Mouse (Mus musculus): Measurements from ENCODE around the gene Glb1l. TPM values are rescaled to one million over a fixed set of nuclear protein-coding genes. Genes with fewer than 3 reads are reported as not detected.
A peak's percentile ranks its signal among the peaks of the same experiment; 100 is the strongest.

The Glb1l gene
- polyA plus RNA-seq, 1 experiment from 2014 or later = 14.7 TPM

DNA sequence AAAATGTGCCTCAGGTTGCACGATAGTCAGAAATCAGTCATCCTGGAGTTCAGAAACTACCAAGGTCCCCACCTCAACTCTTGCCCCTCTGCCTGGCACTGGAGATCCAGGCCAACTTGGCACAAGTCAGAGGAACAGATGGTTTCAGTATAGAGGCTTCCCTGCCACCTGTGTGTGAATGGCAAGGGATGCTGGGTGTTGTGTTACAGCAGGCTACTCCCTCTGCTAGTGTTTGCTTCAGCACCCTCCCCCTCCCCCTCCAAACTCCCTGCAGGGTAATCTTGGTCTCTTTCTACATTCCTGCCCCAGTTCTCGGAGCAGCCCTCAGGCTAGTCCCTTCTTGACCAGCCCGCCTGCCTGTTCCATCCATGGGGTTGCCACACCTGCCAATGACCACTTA lies 39.9 kb upstream of the Glb1l start:
- H3K4me3 ChIP-seq (ENCODE audit: low read depth, low read length) = no peak overlapping the region
- H3K4me1 ChIP-seq (ENCODE audit: control insufficient read depth, insufficient read depth, low read length) = peaks cover 2% of the 10 kb centered on the region; the same call in 1 of the 2 replicates
- H3K36me3 ChIP-seq (ENCODE audit: control insufficient read depth, insufficient read depth, low read length) = no peaks in the 10 kb centered on the region
- no peak for DNase-seq (ENCODE audit: low spot score)
- H3K9me3 ChIP-seq (ENCODE audit: control insufficient read depth, low read length) = no peaks in the 10 kb centered on the region
- 48% methylated on average over 3 of the region's 3 CpGs for WGBS
- H3K27me3 ChIP-seq (ENCODE audit: control insufficient read depth, insufficient read depth, low read length) = no peaks in the 10 kb centered on the region
- H3K9ac ChIP-seq (ENCODE audit: low read length) = no peak overlapping the region
- no peak overlapping the region for H3K4me2 ChIP-seq (ENCODE audit: low read depth)
- no peak overlapping the region for H3K27ac ChIP-seq (ENCODE audit: low read depth, low read length)
- no peak for ATAC-seq (ENCODE audit: insufficient read depth, low FRiP score, low TSS enrichment)

DNA sequence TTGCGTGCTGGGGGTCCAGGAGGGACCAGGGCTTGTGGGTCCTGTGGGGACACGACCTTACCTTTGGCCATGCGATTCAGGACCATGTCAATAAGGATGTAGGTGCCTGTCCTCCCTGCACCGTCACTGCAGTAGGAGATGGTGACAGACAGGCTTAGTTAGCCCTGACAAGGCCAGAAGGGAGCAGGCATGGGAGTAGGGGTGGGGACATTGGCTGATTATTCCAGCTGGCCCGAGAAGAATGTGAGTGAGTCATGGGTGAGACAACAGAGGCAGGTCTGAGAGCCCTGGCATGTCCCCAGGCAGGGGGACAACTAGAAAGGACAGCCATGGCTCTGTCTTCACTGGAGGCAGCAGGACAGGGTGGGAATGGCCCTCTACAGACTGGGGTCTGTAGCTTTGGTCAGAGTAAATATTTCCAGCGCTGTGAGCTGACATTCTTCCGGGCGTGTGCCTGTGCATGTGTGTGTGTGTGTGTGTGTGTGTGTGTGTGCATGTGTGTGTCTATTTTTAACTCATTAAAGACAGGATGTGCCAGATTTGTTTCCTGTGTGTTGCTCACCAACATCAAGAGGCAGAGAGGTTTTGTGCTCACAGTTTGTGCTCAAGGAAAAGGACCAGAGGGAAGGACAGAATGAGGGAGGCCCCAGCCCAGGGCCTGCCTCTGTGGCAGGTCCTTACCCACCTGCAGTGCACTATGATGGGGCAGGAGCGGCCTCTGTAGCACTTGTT lies 37.6 kb upstream of the Glb1l start:
- Histone ChIP-seq H3K9ac (ENCODE audit: low read length) (no peak overlapping the region), H3K36me3 (ENCODE audit: control insufficient read depth, insufficient read depth, low read length) (no peaks in the 10 kb centered on the region), H3K27me3 (ENCODE audit: control insufficient read depth, insufficient read depth, low read length) (no peaks in the 10 kb centered on the region), H3K4me1 (ENCODE audit: control insufficient read depth, insufficient read depth, low read length) (peaks cover 2% of the 10 kb centered on the region; the same call in 1 of the 2 replicates), H3K4me3 (ENCODE audit: low read depth, low read length) (no peak overlapping the region), H3K4me2 (ENCODE audit: low read depth) (no peak overlapping the region), H3K27ac (ENCODE audit: low read depth, low read length) (no peak overlapping the region), H3K9me3 (ENCODE audit: control insufficient read depth, low read length) (no peaks in the 10 kb centered on the region)
- DNase-seq (ENCODE audit: low spot score) = no peak
- 60% methylated on average over 9 of the region's 9 CpGs for WGBS
- no peak for ATAC-seq (ENCODE audit: insufficient read depth, low FRiP score, low TSS enrichment)

DNA sequence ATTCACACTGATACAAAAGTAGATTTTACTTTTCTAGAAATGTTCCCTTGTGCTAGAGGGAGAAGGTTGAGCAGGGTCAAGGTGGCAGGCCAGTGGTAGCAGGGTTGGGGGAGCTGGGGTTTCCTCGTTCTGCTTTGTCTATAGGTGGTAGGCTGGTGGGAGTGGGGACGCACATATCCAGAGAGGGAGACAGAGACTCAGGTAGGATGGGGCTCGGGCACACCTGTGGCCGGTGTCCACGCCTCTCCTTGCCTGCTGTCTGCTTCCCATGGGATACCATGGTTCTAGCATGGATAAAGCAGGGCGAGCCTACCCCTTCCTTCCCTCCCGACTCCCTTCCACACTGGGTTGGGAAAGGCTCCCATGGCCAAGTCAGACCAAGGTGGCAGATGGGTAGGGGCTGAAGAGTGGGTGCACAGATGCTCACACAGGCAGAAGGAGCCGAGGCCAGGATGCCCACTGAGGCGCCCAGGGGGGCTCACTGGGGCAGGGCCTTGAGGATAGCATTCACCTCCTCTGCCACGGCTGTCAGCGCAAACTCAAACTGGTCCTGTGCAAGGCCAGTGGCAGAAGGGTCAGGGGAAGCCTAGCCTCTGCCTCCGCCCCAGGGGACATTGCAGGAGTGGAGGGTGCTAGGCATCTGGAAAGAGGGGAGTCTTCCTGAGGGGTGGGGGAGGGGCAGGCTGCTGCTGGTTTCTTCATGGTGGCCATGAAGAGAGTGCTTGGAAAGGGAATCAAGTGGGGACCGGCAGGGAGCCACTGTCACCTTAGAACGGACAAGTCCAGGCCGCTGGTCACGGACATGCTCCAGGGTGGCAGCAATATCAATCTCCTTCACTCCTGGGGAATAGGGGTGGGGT lies 36.7 kb upstream of the Glb1l start:
- peaks cover 2% of the 10 kb centered on the region; the same call in 1 of the 2 replicates for H3K4me1 ChIP-seq (ENCODE audit: control insufficient read depth, insufficient read depth, low read length)
- no peaks in the 10 kb centered on the region for H3K27me3 ChIP-seq (ENCODE audit: control insufficient read depth, insufficient read depth, low read length)
- H3K4me3 ChIP-seq (ENCODE audit: low read depth, low read length) = no peak overlapping the region
- no peak overlapping the region for H3K27ac ChIP-seq (ENCODE audit: low read depth, low read length)
- WGBS = 83% methylated on average over 16 of the region's 16 CpGs
- DNase-seq (ENCODE audit: low spot score) = no peak
- H3K4me2 ChIP-seq (ENCODE audit: low read depth) = no peak overlapping the region
- H3K9ac ChIP-seq (ENCODE audit: low read length) = no peak overlapping the region
- ATAC-seq (ENCODE audit: insufficient read depth, low FRiP score, low TSS enrichment) = no peak
- no peaks in the 10 kb centered on the region for H3K9me3 ChIP-seq (ENCODE audit: control insufficient read depth, low read length)
- H3K36me3 ChIP-seq (ENCODE audit: control insufficient read depth, insufficient read depth, low read length) = no peaks in the 10 kb centered on the region

DNA sequence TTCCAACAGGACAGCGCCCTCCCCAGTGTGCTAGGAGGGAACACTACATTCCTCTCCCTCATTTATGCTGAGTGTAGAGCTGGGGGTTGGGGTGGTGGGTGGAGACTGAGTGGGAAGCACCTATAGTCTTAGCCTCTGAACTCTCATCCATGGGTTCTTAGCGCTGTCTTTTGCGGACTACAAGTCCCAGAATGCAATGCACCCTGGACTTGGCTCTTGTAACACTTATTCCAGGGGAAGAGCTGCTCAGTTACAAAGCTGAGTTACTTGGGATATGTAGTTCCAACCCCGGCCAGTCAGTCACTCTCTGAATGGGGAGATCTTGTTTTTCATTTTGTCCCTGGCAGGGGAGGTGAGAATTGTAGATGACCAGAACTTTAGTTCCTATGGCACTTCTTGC lies 34.2 kb upstream of the Glb1l start:
- peak; percentile 62 for DNase-seq (ENCODE audit: low spot score)
- H3K36me3 ChIP-seq (ENCODE audit: control insufficient read depth, insufficient read depth, low read length) = no peaks in the 10 kb centered on the region
- no peaks in the 10 kb centered on the region for H3K4me1 ChIP-seq (ENCODE audit: control insufficient read depth, insufficient read depth, low read length)
- H3K27ac ChIP-seq (ENCODE audit: low read depth, low read length) = no peak overlapping the region
- no peak overlapping the region for H3K9ac ChIP-seq (ENCODE audit: low read length)
- H3K27me3 ChIP-seq (ENCODE audit: control insufficient read depth, insufficient read depth, low read length) = no peaks in the 10 kb centered on the region
- WGBS = 14% methylated on average over 4 of the region's 4 CpGs
- no peaks in the 10 kb centered on the region for H3K9me3 ChIP-seq (ENCODE audit: control insufficient read depth, low read length)
- H3K4me3 ChIP-seq (ENCODE audit: low read depth, low read length) = no peak overlapping the region
- ATAC-seq (ENCODE audit: insufficient read depth, low FRiP score, low TSS enrichment) = peak; percentile 46; the same call in 1 of the 2 replicates
- H3K4me2 ChIP-seq (ENCODE audit: low read depth) = no peak overlapping the region

DNA sequence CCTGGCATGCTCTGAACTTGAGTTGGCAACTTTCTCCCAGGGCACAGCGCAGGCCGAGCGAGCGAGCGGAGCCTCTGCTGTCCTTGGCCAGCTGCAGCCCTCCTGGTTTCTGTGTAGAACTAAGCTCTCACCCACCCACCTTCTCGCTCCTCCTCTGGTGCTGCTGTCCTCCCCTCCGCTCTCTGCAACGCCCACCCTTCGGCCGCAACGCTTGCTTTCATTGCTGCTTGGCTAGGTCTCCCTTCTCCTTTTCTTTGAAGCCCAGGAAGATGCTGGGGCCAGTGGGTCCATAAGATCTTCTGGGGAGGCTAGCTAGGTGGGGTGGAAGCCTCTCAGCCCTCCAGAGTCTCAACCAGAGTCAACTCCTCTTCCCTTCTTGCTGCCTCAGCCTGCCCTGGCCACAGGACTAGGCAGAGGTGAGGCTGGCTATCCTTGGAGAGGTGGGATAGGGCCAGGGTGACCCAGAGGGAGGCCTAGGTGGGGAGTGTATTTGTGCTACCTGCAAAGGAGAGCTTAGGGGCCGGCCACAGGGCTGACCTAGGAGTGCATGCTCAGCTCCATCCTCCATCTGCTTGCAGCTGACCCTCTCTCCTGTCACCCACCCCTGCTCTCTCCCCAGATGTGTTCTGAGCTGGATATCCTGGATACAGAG lies 33.7 kb upstream of the Glb1l start:
- Histone ChIP-seq H3K4me3 (ENCODE audit: low read depth, low read length) (no peak overlapping the region), H3K4me1 (ENCODE audit: control insufficient read depth, insufficient read depth, low read length) (no peaks in the 10 kb centered on the region), H3K9me3 (ENCODE audit: control insufficient read depth, low read length) (no peaks in the 10 kb centered on the region), H3K4me2 (ENCODE audit: low read depth) (no peak overlapping the region), H3K27ac (ENCODE audit: low read depth, low read length) (no peak overlapping the region), H3K36me3 (ENCODE audit: control insufficient read depth, insufficient read depth, low read length) (no peaks in the 10 kb centered on the region), H3K9ac (ENCODE audit: low read length) (no peak overlapping the region), H3K27me3 (ENCODE audit: control insufficient read depth, insufficient read depth, low read length) (no peaks in the 10 kb centered on the region)
- WGBS = 84% methylated on average over 12 of the region's 12 CpGs
- ATAC-seq (ENCODE audit: insufficient read depth, low FRiP score, low TSS enrichment) = 0 out of 2 replicates have a peak, but pooled peaks have one; percentile 11
- no peak for DNase-seq (ENCODE audit: low spot score)

DNA sequence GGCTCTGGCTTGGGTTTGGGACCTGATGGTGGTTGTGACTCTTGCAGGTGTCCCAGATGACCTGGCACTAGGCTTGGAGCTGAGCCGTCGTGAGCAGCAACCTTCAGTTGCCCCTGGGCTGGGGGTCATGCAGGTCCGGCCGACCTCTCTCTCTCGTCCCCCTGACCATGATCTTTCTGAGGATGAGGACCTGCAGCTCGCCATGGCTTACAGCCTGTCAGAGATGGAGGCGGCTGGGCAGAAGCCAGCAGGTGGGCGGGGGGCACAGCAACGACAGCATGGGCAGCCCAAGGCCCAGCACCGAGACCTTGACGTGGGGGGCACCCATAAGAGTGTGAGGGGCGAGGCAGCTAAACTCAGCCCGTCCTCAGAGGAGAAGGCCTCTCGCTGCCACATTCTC lies 32.8 kb upstream of the Glb1l start:
- no peak overlapping the region for H3K9ac ChIP-seq (ENCODE audit: low read length)
- H3K4me3 ChIP-seq (ENCODE audit: low read depth, low read length) = no peak overlapping the region
- no peaks in the 10 kb centered on the region for H3K4me1 ChIP-seq (ENCODE audit: control insufficient read depth, insufficient read depth, low read length)
- H3K27me3 ChIP-seq (ENCODE audit: control insufficient read depth, insufficient read depth, low read length) = no peaks in the 10 kb centered on the region
- DNase-seq (ENCODE audit: low spot score) (no peak), ATAC-seq (ENCODE audit: insufficient read depth, low FRiP score, low TSS enrichment) (no peak)
- no peak overlapping the region for H3K4me2 ChIP-seq (ENCODE audit: low read depth)
- no peaks in the 10 kb centered on the region for H3K9me3 ChIP-seq (ENCODE audit: control insufficient read depth, low read length)
- WGBS = 92% methylated on average over 14 of the region's 14 CpGs
- H3K27ac ChIP-seq (ENCODE audit: low read depth, low read length) = no peak overlapping the region
- H3K36me3 ChIP-seq (ENCODE audit: control insufficient read depth, insufficient read depth, low read length) = no peaks in the 10 kb centered on the region

DNA sequence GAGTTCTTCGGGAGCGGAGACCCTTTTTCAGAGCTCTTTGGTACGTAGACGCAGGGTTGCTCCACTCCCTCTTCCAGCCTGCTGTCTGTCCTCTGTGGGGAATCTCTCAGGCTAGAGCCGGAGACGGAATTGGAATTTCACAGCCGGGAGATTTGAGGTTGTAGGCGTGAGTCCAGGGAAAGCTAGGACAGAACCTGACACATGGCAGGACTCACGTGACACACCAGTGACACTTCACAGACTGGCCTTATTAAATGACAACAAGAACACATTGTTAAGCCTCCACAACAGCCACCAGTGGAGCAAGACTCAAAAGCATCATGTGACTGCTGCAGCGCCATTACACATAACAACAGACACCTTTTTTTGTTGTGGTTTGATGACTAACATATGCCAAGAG lies 29.0 kb upstream of the Glb1l start:
- ATAC-seq (ENCODE audit: insufficient read depth, low FRiP score, low TSS enrichment) (no peak), DNase-seq (ENCODE audit: low spot score) (no peak)
- Histone ChIP-seq H3K4me3 (ENCODE audit: low read depth, low read length) (no peak overlapping the region), H3K4me2 (ENCODE audit: low read depth) (no peak overlapping the region), H3K9ac (ENCODE audit: low read length) (no peak overlapping the region), H3K36me3 (ENCODE audit: control insufficient read depth, insufficient read depth, low read length) (no peaks in the 10 kb centered on the region), H3K27me3 (ENCODE audit: control insufficient read depth, insufficient read depth, low read length) (no peaks in the 10 kb centered on the region), H3K4me1 (ENCODE audit: control insufficient read depth, insufficient read depth, low read length) (no peaks in the 10 kb centered on the region), H3K9me3 (ENCODE audit: control insufficient read depth, low read length) (no peaks in the 10 kb centered on the region), H3K27ac (ENCODE audit: low read depth, low read length) (no peak overlapping the region)
- 86% methylated on average over 10 of the region's 10 CpGs for WGBS

DNA sequence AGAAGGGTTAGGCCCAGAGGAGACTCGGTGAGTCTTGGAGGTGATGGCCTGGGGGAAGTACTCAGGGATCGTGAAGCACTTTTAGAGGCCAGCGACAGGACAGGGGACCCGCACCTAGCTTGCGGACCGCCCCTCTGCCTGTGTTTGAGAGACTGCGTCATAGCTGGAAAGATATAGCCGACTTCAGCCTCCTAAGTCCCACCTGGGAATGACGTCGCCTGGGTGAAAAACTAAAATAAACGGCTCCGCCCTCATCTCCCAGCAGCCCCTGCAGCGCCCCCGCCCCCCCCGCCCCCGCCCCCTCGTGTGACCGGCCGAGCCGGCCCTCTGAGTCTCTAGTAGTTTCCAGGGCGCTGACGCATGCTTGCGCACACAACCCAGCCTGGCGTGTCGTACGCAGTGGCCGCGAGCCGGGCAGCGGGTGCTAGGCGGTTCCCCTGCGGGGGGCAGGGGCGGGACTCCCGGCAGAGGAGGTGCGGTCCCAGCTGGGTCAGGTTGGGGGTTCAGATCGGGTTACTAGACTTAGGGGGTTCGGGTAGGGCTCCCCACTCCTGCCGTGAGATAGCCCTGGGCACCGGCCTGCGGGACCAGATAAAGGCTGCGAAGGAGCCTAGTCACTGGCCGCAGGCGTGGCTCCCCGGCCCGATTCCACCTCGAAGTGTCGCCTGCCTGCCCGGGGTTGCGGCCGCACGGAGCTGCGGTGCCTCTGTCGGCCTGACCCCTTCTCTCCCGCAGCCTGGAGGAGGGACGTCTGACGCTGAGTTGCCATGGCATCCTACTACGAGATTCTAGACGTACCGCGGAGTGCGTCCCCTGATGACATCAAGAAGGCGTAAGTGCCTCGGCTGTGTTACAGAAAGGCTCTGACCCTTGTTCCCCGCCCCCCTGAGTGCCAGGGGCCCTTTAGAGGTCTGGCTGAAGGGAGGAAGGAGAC lies 25.8 kb upstream of the Glb1l start, which contains the start of gene Dnajb2:
TSS of gene Dnajb2 (plus strand) at position 290 of the 934 bp plus-strand sequence.
- Histone ChIP-seq H3K27ac (ENCODE audit: low read depth, low read length) (peak within 1 kb of the TSS; percentile 76), H3K36me3 (ENCODE audit: control insufficient read depth, insufficient read depth, low read length) (no peaks in the 10 kb centered on the region), H3K9ac (ENCODE audit: low read length) (peak within 1 kb of the TSS; percentile 61), H3K4me1 (ENCODE audit: control insufficient read depth, insufficient read depth, low read length) (no peaks in the 10 kb centered on the region), H3K4me2 (ENCODE audit: low read depth) (peak within 1 kb of the TSS; percentile 69), H3K27me3 (ENCODE audit: control insufficient read depth, insufficient read depth, low read length) (no peaks in the 10 kb centered on the region), H3K9me3 (ENCODE audit: control insufficient read depth, low read length) (no peaks in the 10 kb centered on the region), H3K4me3 (ENCODE audit: low read depth, low read length) (peak within 1 kb of the TSS; percentile 51)
- peak; percentile 81 for ATAC-seq (ENCODE audit: insufficient read depth, low FRiP score, low TSS enrichment)
- DNase-seq (ENCODE audit: low spot score) = peak; percentile 77
- WGBS = under 1% methylated on average over 49 of the region's 64 CpGs
